Comparison of ENCODE assay signal across 16 mouse cellular contexts in the genomic region with DNA sequence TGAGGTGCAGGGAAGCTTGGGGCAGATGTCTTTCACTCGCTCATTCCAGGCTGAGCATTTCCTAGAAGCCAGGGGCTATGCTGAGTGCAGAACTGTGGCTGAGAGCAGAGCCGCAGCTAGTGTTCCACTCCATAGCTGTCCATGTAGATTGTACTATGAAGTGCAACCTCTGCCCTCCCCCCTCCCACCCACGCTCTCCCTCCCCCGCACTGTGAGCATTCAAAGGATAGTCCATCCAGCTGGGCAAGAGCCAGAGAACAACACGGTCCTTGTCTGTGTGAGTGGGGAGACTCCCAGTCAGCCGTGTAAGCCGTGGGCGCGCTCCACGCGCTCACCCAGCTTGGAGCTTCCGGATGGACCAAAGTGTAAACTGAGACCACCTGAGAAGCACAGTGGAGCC. TPM values are rescaled to one million over a fixed set of nuclear protein-coding genes. Genes with fewer than 3 reads are reported as not detected.
DNase-seq lines count a peak whose midpoint lies in the region; ATAC-seq lines count a peak whose summit lies in the region.
"Had no signal": no experiment of that assay in that cellular context is flagged by ENCODE, and none has a peak within 500 bp of the region (broad histone marks: within the 10 kb centered on the region; RNA-seq: fewer than 3 reads in every experiment).

No protein-coding gene starts in this region.

- H3K4me2 ChIP-seq in hindbrain, embryonic 11.5 days (replicated peaks; ENCODE audit: low read depth, low read length) = no peak overlapping the region
- H3K4me2 ChIP-seq in hindbrain, embryonic 12.5 days (replicated peaks) = no peak overlapping the region
- H3K4me2 ChIP-seq in neural tube, embryonic 13.5 days = no peak overlapping the region
- no peak overlapping the region for H3K4me2 ChIP-seq in neural tube, embryonic 15.5 days
- no peak overlapping the region for H3K4me2 ChIP-seq in hindbrain, embryonic 15.5 days
- H3K4me2 ChIP-seq in midbrain, embryonic 16.5 days (ENCODE audit: low read length) = no peak overlapping the region
- H3K4me2 ChIP-seq: liver, embryonic 13.5 days had no signal

- H3K27me3 ChIP-seq in hindbrain, embryonic 11.5 days (ENCODE audit: control insufficient read depth, insufficient read depth, low read length) = no peaks in the 10 kb centered on the region
- 0 out of 2 replicates have a peak, but pooled peaks cover 6% of the 10 kb centered on the region for H3K27me3 ChIP-seq in hindbrain, embryonic 12.5 days
- H3K27me3 ChIP-seq in neural tube, embryonic 13.5 days = no peaks in the 10 kb centered on the region
- H3K27me3 ChIP-seq in neural tube, embryonic 15.5 days (replicated peaks) = no peaks in the 10 kb centered on the region
- no peaks in the 10 kb centered on the region for H3K27me3 ChIP-seq in hindbrain, embryonic 15.5 days
- no peaks in the 10 kb centered on the region for H3K27me3 ChIP-seq in midbrain, embryonic 16.5 days (ENCODE audit: control insufficient read depth, insufficient read depth, low read depth, low read length)

- 0 out of 2 replicates have a peak, but pooled peaks have one; percentile 30 for ATAC-seq in hindbrain, embryonic 11.5 days (ENCODE audit: low FRiP score)
- ATAC-seq in hindbrain, embryonic 12.5 days (ENCODE audit: low FRiP score) = no peak
- peak; percentile 32; the same call in 1 of the 2 replicates for ATAC-seq in neural tube, embryonic 13.5 days (ENCODE audit: low read depth)
- ATAC-seq in neural tube, embryonic 15.5 days (ENCODE audit: low FRiP score) = no peak
- ATAC-seq in hindbrain, embryonic 15.5 days (ENCODE audit: low FRiP score, low read depth) = peak; percentile 42; the same call in 1 of the 2 replicates
- ATAC-seq in midbrain, embryonic 16.5 days = peak; percentile 23; the same call in 1 of the 2 replicates
- ATAC-seq: CD4-positive, CD25-positive, alpha-beta regulatory T cell, adult 4 months; intestine, postnatal 0 days had no signal

- H3K9me3 ChIP-seq in hindbrain, embryonic 11.5 days (ENCODE audit: control insufficient read depth, low read length) = no peaks in the 10 kb centered on the region
- no peaks in the 10 kb centered on the region for H3K9me3 ChIP-seq in hindbrain, embryonic 12.5 days (replicated peaks)
- no peaks in the 10 kb centered on the region for H3K9me3 ChIP-seq in neural tube, embryonic 13.5 days
- no peaks in the 10 kb centered on the region for H3K9me3 ChIP-seq in neural tube, embryonic 15.5 days (replicated peaks)
- no peaks in the 10 kb centered on the region for H3K9me3 ChIP-seq in hindbrain, embryonic 15.5 days
- no peaks in the 10 kb centered on the region for H3K9me3 ChIP-seq in midbrain, embryonic 16.5 days (replicated peaks; ENCODE audit: control insufficient read depth, low read length, poor library complexity, severe bottlenecking)
- H3K9me3 ChIP-seq: limb, embryonic 10.5 days; liver, embryonic 13.5 days had no signal

- 44% methylated on average over 12 of the region's 12 CpGs for WGBS in hindbrain, embryonic 11.5 days
- 42% methylated on average over 12 of the region's 12 CpGs for WGBS in hindbrain, embryonic 12.5 days
- WGBS in neural tube, embryonic 13.5 days = 47% methylated on average over 12 of the region's 12 CpGs
- 56% methylated on average over 12 of the region's 12 CpGs for WGBS in neural tube, embryonic 15.5 days
- 44% methylated on average over 12 of the region's 12 CpGs for WGBS in hindbrain, embryonic 15.5 days
- WGBS in midbrain, embryonic 16.5 days = 45% methylated on average over 12 of the region's 12 CpGs

- H3K4me3 ChIP-seq in hindbrain, embryonic 11.5 days (ENCODE audit: low read depth, low read length) = no peak overlapping the region
- H3K4me3 ChIP-seq in hindbrain, embryonic 12.5 days = no peak overlapping the region
- no peak overlapping the region for H3K4me3 ChIP-seq in neural tube, embryonic 13.5 days
- no peak overlapping the region for H3K4me3 ChIP-seq in neural tube, embryonic 15.5 days (replicated peaks)
- H3K4me3 ChIP-seq in hindbrain, embryonic 15.5 days = no peak overlapping the region
- H3K4me3 ChIP-seq in midbrain, embryonic 16.5 days (ENCODE audit: low read depth, low read length) = no peak overlapping the region
- H3K4me3 ChIP-seq: erythroblast, embryonic 14.5 days; limb, embryonic 10.5 days; liver, embryonic 13.5 days had no signal

- no peak overlapping the region for H3K27ac ChIP-seq in hindbrain, embryonic 11.5 days (ENCODE audit: low read depth, low read length)
- H3K27ac ChIP-seq in hindbrain, embryonic 12.5 days = no peak overlapping the region
- no peak overlapping the region for H3K27ac ChIP-seq in neural tube, embryonic 13.5 days (replicated peaks)
- no peak overlapping the region for H3K27ac ChIP-seq in neural tube, embryonic 15.5 days (replicated peaks)
- H3K27ac ChIP-seq in hindbrain, embryonic 15.5 days (replicated peaks) = no peak overlapping the region
- no peak overlapping the region for H3K27ac ChIP-seq in midbrain, embryonic 16.5 days (ENCODE audit: low read length)
- H3K27ac ChIP-seq: limb, embryonic 10.5 days; liver, embryonic 13.5 days had no signal

- H3K9ac ChIP-seq in hindbrain, embryonic 11.5 days (ENCODE audit: low read depth, low read length) = no peak overlapping the region
- no peak overlapping the region for H3K9ac ChIP-seq in hindbrain, embryonic 12.5 days
- no peak overlapping the region for H3K9ac ChIP-seq in neural tube, embryonic 13.5 days
- H3K9ac ChIP-seq in neural tube, embryonic 15.5 days (replicated peaks) = no peak overlapping the region
- no peak overlapping the region for H3K9ac ChIP-seq in hindbrain, embryonic 15.5 days
- H3K9ac ChIP-seq in midbrain, embryonic 16.5 days (ENCODE audit: low read depth, low read length) = no peak overlapping the region
- H3K9ac ChIP-seq: liver, embryonic 13.5 days had no signal

- H3K4me1 ChIP-seq in hindbrain, embryonic 11.5 days (replicated peaks; ENCODE audit: control insufficient read depth, insufficient read depth, low read length) = no peaks in the 10 kb centered on the region
- peaks cover 7% of the 10 kb centered on the region for H3K4me1 ChIP-seq in hindbrain, embryonic 12.5 days
- H3K4me1 ChIP-seq in neural tube, embryonic 13.5 days (replicated peaks) = peaks cover 17% of the 10 kb centered on the region
- peaks cover 16% of the 10 kb centered on the region for H3K4me1 ChIP-seq in neural tube, embryonic 15.5 days
- peaks cover 10% of the 10 kb centered on the region for H3K4me1 ChIP-seq in hindbrain, embryonic 15.5 days (replicated peaks)
- H3K4me1 ChIP-seq in midbrain, embryonic 16.5 days (ENCODE audit: control insufficient read depth, insufficient read depth, low read length) = no peaks in the 10 kb centered on the region
- H3K4me1 ChIP-seq: liver, embryonic 13.5 days had no signal

- no peak for DNase-seq in hindbrain, embryonic 11.5 days (ENCODE audit: low spot score)
- no peak for DNase-seq in adrenal gland, adult (ENCODE audit: inconsistent age in 2 of 2, low spot score in 1 of 2)
- DNase-seq: cerebellum, adult 11-12 months; liver, embryonic 13.5 days; lung, postnatal 14 days; right cerebral cortex, postnatal 14 days had no signal

- H3K36me3 ChIP-seq in hindbrain, embryonic 11.5 days (ENCODE audit: control insufficient read depth, insufficient read depth, low read length) = no peaks in the 10 kb centered on the region
- H3K36me3 ChIP-seq in hindbrain, embryonic 12.5 days = no peaks in the 10 kb centered on the region
- H3K36me3 ChIP-seq in neural tube, embryonic 13.5 days = no peaks in the 10 kb centered on the region
- H3K36me3 ChIP-seq in neural tube, embryonic 15.5 days = no peaks in the 10 kb centered on the region
- no peaks in the 10 kb centered on the region for H3K36me3 ChIP-seq in hindbrain, embryonic 15.5 days
- H3K36me3 ChIP-seq in midbrain, embryonic 16.5 days (ENCODE audit: control insufficient read depth, insufficient read depth, low read length) = no peaks in the 10 kb centered on the region
- H3K36me3 ChIP-seq: limb, embryonic 10.5 days; liver, embryonic 13.5 days had no signal

RNA-seq across cellular contexts. Expression of a gene that starts 49.1 kb away (rescaled TPM):
- polyA plus RNA-seq in hindbrain, embryonic 11.5 days (2014; fragmentation: Nextera tagmentation; extraction: Ambion mirVana) = 1.8 and 2.5 TPM in 2 replicates
- polyA plus RNA-seq in hindbrain, embryonic 12.5 days (2016; fragmentation: Nextera tagmentation; extraction: Ambion mirVana) = 6.0 and 6.6 TPM in 2 replicates
- polyA plus RNA-seq in neural tube, embryonic 13.5 days (2015; fragmentation: Nextera tagmentation; extraction: Ambion mirVana) = 13.6 and 14.0 TPM in 2 replicates
- 14.6 and 18.7 TPM in 2 replicates for polyA plus RNA-seq in neural tube, embryonic 15.5 days (2015; fragmentation: Nextera tagmentation; extraction: Ambion mirVana)
- 13.5 and 15.4 TPM in 2 replicates for polyA plus RNA-seq in hindbrain, embryonic 15.5 days (2015; fragmentation: Nextera tagmentation; extraction: Ambion mirVana)
- 10.2 and 11.0 TPM in 2 replicates for polyA plus RNA-seq in midbrain, embryonic 16.5 days (2015; fragmentation: Nextera tagmentation; extraction: Ambion mirVana)
- polyA plus RNA-seq: CD4-positive, CD25-positive, alpha-beta regulatory T cell, adult 4 months; erythroblast, embryonic 14.5 days; liver, embryonic 13.5 days; thymus, postnatal 0 days had no signal

Comparison
In these comparisons a context has a peak if more than half of its experiments do, and no peak if none do; other contexts are left out.
1. ATAC-seq: peak in hindbrain, embryonic 11.5 days (single experiment), neural tube, embryonic 13.5 days (single experiment), hindbrain, embryonic 15.5 days (single experiment) and midbrain, embryonic 16.5 days (single experiment); none in hindbrain, embryonic 12.5 days (single experiment) and neural tube, embryonic 15.5 days (single experiment).